7 mouse cellular contexts compared by ENCODE assay signal in genomic region chr3:95905940-95906492, GRCm38 (mm10). TPM values are rescaled to one million over a fixed set of nuclear protein-coding genes. Genes with fewer than 3 reads are reported as not detected.
A peak's percentile ranks its signal among the peaks of the same experiment; 100 is the strongest.
DNase-seq lines count a peak whose midpoint lies in the region; ATAC-seq and TF ChIP-seq lines count a peak whose summit lies in the region.

No protein-coding gene starts in this region.

- no peaks in the 10 kb centered on the region for H3K9me3 ChIP-seq in forebrain, postnatal 0 days (ENCODE audit: low read length)
- no peaks in the 10 kb centered on the region for H3K9me3 ChIP-seq in lung, embryonic 14.5 days (ENCODE audit: low read depth, low read length)
- H3K9me3 ChIP-seq in neural tube, embryonic 15.5 days (replicated peaks), result no peaks in the 10 kb centered on the region

- H3K4me3 ChIP-seq in thymus, adult 2 months (ENCODE audit: control insufficient read depth, insufficient read depth, low read length), result no peak overlapping the region
- peak overlapping the region; percentile 24; the same call in 1 of the 2 replicates for H3K4me3 ChIP-seq in forebrain, postnatal 0 days (ENCODE audit: low read depth, low read length)
- H3K4me3 ChIP-seq in lung, embryonic 14.5 days (ENCODE audit: low read depth, low read length), result peak overlapping the region; percentile 34
- no peak overlapping the region; the same call in 1 of the 2 replicates for H3K4me3 ChIP-seq in neural tube, embryonic 15.5 days (replicated peaks)

- 4% methylated on average over 12 of the region's 12 CpGs for WGBS in thymus, adult 2 months
- 2% methylated on average over 12 of the region's 12 CpGs for WGBS in forebrain, postnatal 0 days
- WGBS in lung, embryonic 14.5 days, result under 1% methylated on average over 12 of the region's 12 CpGs
- under 1% methylated on average over 12 of the region's 12 CpGs for WGBS in neural tube, embryonic 15.5 days

- H3K4me1 ChIP-seq in thymus, adult 2 months (replicated peaks; ENCODE audit: control insufficient read depth, insufficient read depth, low read length), result peaks cover 22% of the 10 kb centered on the region
- H3K4me1 ChIP-seq in forebrain, postnatal 0 days (ENCODE audit: insufficient read depth), result peaks cover 25% of the 10 kb centered on the region
- peaks cover 11% of the 10 kb centered on the region for H3K4me1 ChIP-seq in lung, embryonic 14.5 days (ENCODE audit: insufficient read depth)
- peaks cover 34% of the 10 kb centered on the region for H3K4me1 ChIP-seq in neural tube, embryonic 15.5 days

- peak overlapping the region; percentile 50 for H3K4me2 ChIP-seq in forebrain, postnatal 0 days (ENCODE audit: low read depth)
- H3K4me2 ChIP-seq in lung, embryonic 14.5 days, result peak overlapping the region; percentile 81
- H3K4me2 ChIP-seq in neural tube, embryonic 15.5 days, result peak overlapping the region; percentile 69

- 0 out of 2 replicates have a peak, but pooled peaks have one; percentile 40 for ATAC-seq in forebrain, postnatal 0 days
- ATAC-seq in lung, embryonic 14.5 days (ENCODE audit: insufficient read depth), result peak; percentile 42; the same call in 1 of the 2 replicates
- no peak for ATAC-seq in neural tube, embryonic 15.5 days (ENCODE audit: low FRiP score)

- TF ChIP-seq POLR2A in thymus, adult 2 months (IDR thresholded peaks at IDR 0.05; ENCODE audit: control insufficient read depth, extremely low read depth, insufficient read depth, low read length, poor library complexity), result no peak

- DNase-seq in thymus, adult 2 months, result peak; percentile 56
- no peak for DNase-seq in thymus, adult 18-20 months
- DNase-seq in adrenal gland, postnatal 25 days, result peak; percentile 53
- peak; percentile 50 for DNase-seq in forebrain, postnatal 0 days
- peak; percentile 52 for DNase-seq in kidney, adult 11 months
- DNase-seq in lung, embryonic 14.5 days, result peak; percentile 87

- H3K9ac ChIP-seq in forebrain, postnatal 0 days, result no peak overlapping the region
- H3K9ac ChIP-seq in lung, embryonic 14.5 days, result peak overlapping the region; percentile 40; the same call in 1 of the 2 replicates
- no peak overlapping the region for H3K9ac ChIP-seq in neural tube, embryonic 15.5 days (replicated peaks)

- H3K27ac ChIP-seq in thymus, adult 2 months (ENCODE audit: control insufficient read depth, insufficient read depth, low read length), result no peak overlapping the region
- H3K27ac ChIP-seq in forebrain, postnatal 0 days (ENCODE audit: low read depth, low read length), result no peak overlapping the region
- H3K27ac ChIP-seq in lung, embryonic 14.5 days (ENCODE audit: low read depth), result no peak overlapping the region
- no peak overlapping the region for H3K27ac ChIP-seq in neural tube, embryonic 15.5 days (replicated peaks)

- H3K36me3 ChIP-seq in thymus, adult 2 months (ENCODE audit: control insufficient read depth, insufficient read depth, low read length), result no peaks in the 10 kb centered on the region
- H3K36me3 ChIP-seq in forebrain, postnatal 0 days (ENCODE audit: insufficient read depth), result no peaks in the 10 kb centered on the region
- H3K36me3 ChIP-seq in lung, embryonic 14.5 days (ENCODE audit: insufficient read depth), result no peaks in the 10 kb centered on the region
- H3K36me3 ChIP-seq in neural tube, embryonic 15.5 days, result no peaks in the 10 kb centered on the region

- H3K27me3 ChIP-seq in thymus, adult 2 months (ENCODE audit: control insufficient read depth, insufficient read depth, low read length), result peaks cover 18% of the 10 kb centered on the region
- H3K27me3 ChIP-seq in forebrain, postnatal 0 days (ENCODE audit: insufficient read depth, low read length), result peaks cover 10% of the 10 kb centered on the region; the same call in 1 of the 2 replicates
- no peaks in the 10 kb centered on the region for H3K27me3 ChIP-seq in lung, embryonic 14.5 days (ENCODE audit: insufficient read depth, low read length)
- H3K27me3 ChIP-seq in neural tube, embryonic 15.5 days (replicated peaks), result peaks cover 18% of the 10 kb centered on the region

- no peak for TF ChIP-seq CTCF in thymus, adult 2 months (IDR thresholded peaks at IDR 0.05; ENCODE audit: borderline replicate concordance, control insufficient read depth, extremely low read depth, insufficient read depth, low read length, poor library complexity)
- peak; percentile 63 for TF ChIP-seq CTCF in forebrain, postnatal 0 days (IDR thresholded peaks at IDR 0.05; ENCODE audit: low read depth)
- TF ChIP-seq CTCF in lung, embryonic 14.5 days (IDR thresholded peaks at IDR 0.05; ENCODE audit: low read depth), result peak; percentile 64

RNA-seq across cellular contexts. Expression of gene Car14, which starts 1.5 kb away (rescaled TPM):
- polyA plus RNA-seq in thymus, adult 2 months (2012; rRNA removed), result 4.3 and 13.0 TPM in 2 replicates
- total RNA-seq in adrenal gland, postnatal 25 days (2021), result 2.7 and 5.7 TPM in 2 replicates
- total RNA-seq in forebrain, postnatal 0 days (2014; rRNA removed), result 5.0 and 9.4 TPM in 2 replicates
- polyA plus RNA-seq in forebrain, postnatal 0 days (2015; fragmentation: Nextera tagmentation; extraction: Ambion mirVana), result 11.2 and 12.8 TPM in 2 replicates
- 10.4 and 12.5 TPM in 2 replicates for polyA plus RNA-seq in lung, embryonic 14.5 days (2014; fragmentation: Nextera tagmentation; extraction: Ambion mirVana)
- 1.3 and 1.8 TPM in 2 replicates for polyA plus RNA-seq in neural tube, embryonic 15.5 days (2015; fragmentation: Nextera tagmentation; extraction: Ambion mirVana)

RNA-seq across cellular contexts. Expression of gene Aph1a, which starts 12.2 kb away (rescaled TPM):
- 139 and 156 TPM in 2 replicates for polyA plus RNA-seq in thymus, adult 2 months (2012; rRNA removed)
- total RNA-seq in adrenal gland, postnatal 25 days (2021), result 93.3 and 145 TPM in 2 replicates
- total RNA-seq in forebrain, postnatal 0 days (2014; rRNA removed), result 59.3 and 77.2 TPM in 2 replicates
- 44.3 and 46.0 TPM in 2 replicates for polyA plus RNA-seq in forebrain, postnatal 0 days (2015; fragmentation: Nextera tagmentation; extraction: Ambion mirVana)
- 44.5 and 47.9 TPM in 2 replicates for polyA plus RNA-seq in lung, embryonic 14.5 days (2014; fragmentation: Nextera tagmentation; extraction: Ambion mirVana)
- 31.0 and 39.5 TPM in 2 replicates for polyA plus RNA-seq in neural tube, embryonic 15.5 days (2015; fragmentation: Nextera tagmentation; extraction: Ambion mirVana)

RNA-seq across cellular contexts. Expression of gene BC028528, which starts 14.2 kb away (rescaled TPM):
- 4.5 and 6.0 TPM in 2 replicates for polyA plus RNA-seq in thymus, adult 2 months (2012; rRNA removed)
- total RNA-seq in adrenal gland, postnatal 25 days (2021), result 9.3 and 10.3 TPM in 2 replicates
- total RNA-seq in forebrain, postnatal 0 days (2014; rRNA removed), result 5.7 and 9.9 TPM in 2 replicates
- 14.9 and 18.4 TPM in 2 replicates for polyA plus RNA-seq in forebrain, postnatal 0 days (2015; fragmentation: Nextera tagmentation; extraction: Ambion mirVana)
- 51.4 and 55.4 TPM in 2 replicates for polyA plus RNA-seq in lung, embryonic 14.5 days (2014; fragmentation: Nextera tagmentation; extraction: Ambion mirVana)
- 23.8 and 25.3 TPM in 2 replicates for polyA plus RNA-seq in neural tube, embryonic 15.5 days (2015; fragmentation: Nextera tagmentation; extraction: Ambion mirVana)

RNA-seq across cellular contexts. Expression of gene Anp32e, which starts 23.0 kb away (rescaled TPM):
- polyA plus RNA-seq in thymus, adult 2 months (2012; rRNA removed), result 89.1 and 120 TPM in 2 replicates
- total RNA-seq in adrenal gland, postnatal 25 days (2021), result 77.8 and 94.0 TPM in 2 replicates
- total RNA-seq in forebrain, postnatal 0 days (2014; rRNA removed), result 27.5 and 34.4 TPM in 2 replicates
- polyA plus RNA-seq in forebrain, postnatal 0 days (2015; fragmentation: Nextera tagmentation; extraction: Ambion mirVana), result 84.1 and 109 TPM in 2 replicates
- polyA plus RNA-seq in lung, embryonic 14.5 days (2014; fragmentation: Nextera tagmentation; extraction: Ambion mirVana), result 80.5 and 84.0 TPM in 2 replicates
- polyA plus RNA-seq in neural tube, embryonic 15.5 days (2015; fragmentation: Nextera tagmentation; extraction: Ambion mirVana), result 99.6 and 157 TPM in 2 replicates

RNA-seq across cellular contexts. Expression of gene Ciart, which starts 24.0 kb away (rescaled TPM):
- 3.0 and 3.1 TPM in 2 replicates for polyA plus RNA-seq in thymus, adult 2 months (2012; rRNA removed)
- total RNA-seq in adrenal gland, postnatal 25 days (2021), result 7.9 and 8.3 TPM in 2 replicates
- total RNA-seq in forebrain, postnatal 0 days (2014; rRNA removed), result 3.4 and 5.9 TPM in 2 replicates
- 8.2 and 11.2 TPM in 2 replicates for polyA plus RNA-seq in forebrain, postnatal 0 days (2015; fragmentation: Nextera tagmentation; extraction: Ambion mirVana)
- 5.3 and 6.4 TPM in 2 replicates for polyA plus RNA-seq in lung, embryonic 14.5 days (2014; fragmentation: Nextera tagmentation; extraction: Ambion mirVana)
- 4.3 and 4.5 TPM in 2 replicates for polyA plus RNA-seq in neural tube, embryonic 15.5 days (2015; fragmentation: Nextera tagmentation; extraction: Ambion mirVana)

Comparison
In these comparisons a context has a peak if more than half of its experiments do, and no peak if none do; other contexts are left out.
1. DNase-seq: peak in thymus, adult 2 months (single experiment), adrenal gland, postnatal 25 days (single experiment), forebrain, postnatal 0 days (single experiment), kidney, adult 11 months (single experiment) and lung, embryonic 14.5 days (single experiment); none in thymus, adult 18-20 months (0 of 2).
2. H3K4me3 ChIP-seq: peak in forebrain, postnatal 0 days (single experiment) and lung, embryonic 14.5 days (single experiment); none in thymus, adult 2 months (single experiment) and neural tube, embryonic 15.5 days (single experiment).
3. Peak in every context shown above with its lines, with median percentiles within 50 percentile points of each other: H3K4me2 ChIP-seq.